Mouse (Mus musculus) small intestine, adult 2 months (tissue): ENCODE measurements around the gene Rer1. TPM values are rescaled to one million over a fixed set of nuclear protein-coding genes. Genes with fewer than 3 reads are reported as not detected.

Experiments used
- H3K27ac ChIP-seq: fragments of 200-500 bp; 2 replicates; pipeline ENCODE4 v1.5.1; 2012; ENCODE audit warnings: low read depth, low read length, control low read depth, inconsistent platforms; ENCODE audit not compliant: insufficient read depth
- H3K27me3 ChIP-seq: fragments of 200-500 bp; 2 replicates; pipeline ENCODE4 v1.6.1; 2012; ENCODE audit warnings: mild to moderate bottlenecking, moderate library complexity, low read length, inconsistent platforms; ENCODE audit not compliant: control insufficient read depth, insufficient read depth
- H3K36me3 ChIP-seq: fragments of 200-500 bp; 2 replicates; pipeline ENCODE4 v1.6.1; 2012; ENCODE audit warnings: mild to moderate bottlenecking, low read length, control low read depth, inconsistent platforms; ENCODE audit not compliant: control insufficient read depth, insufficient read depth
- H3K4me1 ChIP-seq: fragments of 200-500 bp; 2 replicates; pipeline ENCODE4 v1.6.1; 2012; ENCODE audit warnings: low read length, inconsistent platforms, mixed read lengths; ENCODE audit not compliant: control insufficient read depth, insufficient read depth, insufficient read length
- H3K4me3 ChIP-seq: fragments of 200-500 bp; 2 replicates; pipeline ENCODE4 v1.5.1; 2012; ENCODE audit warnings: low read depth, mild to moderate bottlenecking, control low read depth, inconsistent platforms, low read length, moderate library complexity
- CTCF ChIP-seq: fragments of 200-500 bp; IDR thresholded peaks from 2 replicates; pipeline ENCODE4 v1.5.1; 2012; ENCODE audit warnings: low read depth, mild to moderate bottlenecking, control low read depth, inconsistent platforms, low read length, moderate library complexity, mixed read lengths; ENCODE audit not compliant: insufficient replicate concordance, insufficient read length; ENCODE audit errors: extremely low read depth
- POLR2A ChIP-seq: fragments of 200-500 bp; IDR thresholded peaks from 2 replicates; pipeline ENCODE4 v1.6.1; 2012; ENCODE audit warnings: low read depth, mild to moderate bottlenecking, control low read depth, inconsistent platforms, low read length, moderate library complexity
- WGBS: fragments of 180-500 bp; shearing (Covaris S2); methylation state at CpG from one replicate; pipeline ENCODE4 v1.1.7; 2018; 5-methylcytosine and 5-hydroxymethylcytosine counted together
- polyA plus RNA-seq: library from polyadenylated mRNA; depleted of rRNA; stranded (reverse); fragments of >200 nt; gene quantifications from 2 replicates; pipeline ENCODE4 v1.2.3, GENCODE M21; 2012

Rer1 gene
- polyA plus RNA-seq, 1 experiment: 91.9 TPM

DNA sequence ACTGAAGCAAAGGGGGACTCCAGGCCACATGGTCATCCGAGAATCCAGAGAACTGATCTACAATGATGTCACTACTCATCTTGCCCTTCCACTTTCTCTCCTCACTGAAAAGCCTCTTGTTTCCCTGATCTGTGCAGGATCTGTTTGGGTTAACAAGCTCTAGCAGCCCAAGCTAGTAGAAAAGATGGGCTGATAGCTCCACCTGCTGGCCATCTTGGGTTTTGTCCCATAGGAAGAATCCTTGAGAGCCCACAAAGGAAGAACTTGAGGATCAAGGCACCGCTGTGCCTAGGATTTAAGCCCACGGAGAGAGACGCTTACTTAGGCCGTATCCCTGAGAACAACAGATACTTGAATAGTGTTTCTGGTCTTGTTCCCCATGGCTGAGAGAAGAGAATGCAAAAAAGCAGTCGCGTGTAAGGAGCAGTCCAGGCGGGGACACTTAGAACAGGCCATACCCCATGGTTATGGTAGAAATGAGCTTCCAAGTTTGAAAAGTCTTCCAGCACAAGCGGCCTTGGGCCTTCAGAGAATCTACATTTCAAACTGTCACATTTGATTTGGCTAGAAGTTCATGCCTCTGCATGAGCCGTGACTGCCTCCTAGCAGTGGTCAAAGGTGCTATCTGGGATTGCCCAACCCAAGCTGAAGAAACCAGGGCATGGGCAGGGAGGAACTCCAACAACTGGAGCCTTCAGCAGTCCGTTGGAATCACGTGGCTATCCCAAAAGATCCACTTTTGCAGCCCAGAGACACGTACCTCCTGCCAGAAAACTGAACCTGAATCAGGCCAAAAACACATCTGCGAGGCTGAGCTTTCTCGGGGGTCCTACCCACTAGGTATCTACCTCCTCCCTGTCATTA lies 20.0 kb downstream of the Rer1 start:
- Histone ChIP-seq H3K4me3 (peak overlapping the region; percentile 50), H3K36me3 (peaks cover 15% of the 10 kb centered on the region), H3K27ac (peak overlapping the region; percentile 62), H3K27me3 (no peaks in the 10 kb centered on the region), H3K4me1 (peaks cover 17% of the 10 kb centered on the region)
- WGBS: under 1% methylated on average over 15 of the region's 15 CpGs
- peak; percentile 63; the same call in 1 of the 2 replicates for TF ChIP-seq CTCF
- no peak for TF ChIP-seq POLR2A

DNA sequence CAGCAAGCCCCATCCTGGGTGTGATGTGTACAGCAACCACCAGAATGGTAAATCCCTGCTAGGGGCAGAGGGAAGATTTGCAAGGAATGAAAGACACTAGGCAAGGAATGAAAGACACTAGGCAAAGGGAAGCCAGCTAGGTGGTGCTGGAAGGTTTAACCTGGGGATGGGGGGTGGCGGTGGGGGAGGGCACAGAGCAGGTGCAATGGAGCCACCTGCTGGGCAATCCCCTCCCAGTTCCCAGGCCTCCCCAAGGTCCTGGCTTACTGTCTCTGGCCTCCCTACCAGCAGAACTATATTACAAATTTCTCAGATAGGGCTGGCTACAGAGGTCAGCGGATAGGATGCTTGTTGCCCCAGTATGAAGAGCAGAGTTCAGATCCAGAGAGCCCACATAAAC lies 21.7 kb downstream of the Rer1 start:
- 22% methylated on average over 2 of the region's 2 CpGs for WGBS
- Histone ChIP-seq H3K4me1 (peaks cover 20% of the 10 kb centered on the region), H3K36me3 (no peaks in the 10 kb centered on the region), H3K4me3 (no peak overlapping the region), H3K27ac (peak overlapping the region; percentile 69), H3K27me3 (no peaks in the 10 kb centered on the region)
- TF ChIP-seq CTCF (peak; percentile 55; the same call in 1 of the 2 replicates), POLR2A (no peak)

DNA sequence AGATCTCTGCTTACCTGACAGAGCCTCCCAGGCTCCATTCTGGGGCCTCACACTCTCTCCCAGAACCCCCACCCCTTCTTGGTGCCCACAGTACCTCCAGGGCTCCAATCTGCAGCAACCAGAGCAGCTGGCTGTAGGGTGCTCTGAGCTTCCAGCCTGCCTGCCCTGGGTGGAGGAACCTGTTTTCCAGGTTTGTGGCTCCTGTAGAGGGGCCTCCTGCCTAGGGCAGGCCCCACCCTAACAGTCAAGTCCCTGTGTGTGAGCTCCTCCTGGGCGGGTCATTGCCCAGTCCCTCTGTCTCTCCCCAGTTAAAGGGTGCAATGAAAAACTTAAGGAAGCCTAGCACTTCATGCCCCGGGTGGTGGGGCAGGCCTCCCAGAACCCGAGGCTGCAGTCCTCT lies 22.3 kb downstream of the Rer1 start:
- Histone ChIP-seq H3K27ac (peak overlapping the region; percentile 69), H3K27me3 (no peaks in the 10 kb centered on the region), H3K36me3 (no peaks in the 10 kb centered on the region), H3K4me1 (peaks cover 20% of the 10 kb centered on the region), H3K4me3 (peak overlapping the region; percentile 55)
- no peak for TF ChIP-seq CTCF
- TF ChIP-seq POLR2A: peak; percentile 39; the same call in 1 of the 2 replicates
- 8% methylated on average over 3 of the region's 3 CpGs for WGBS

DNA sequence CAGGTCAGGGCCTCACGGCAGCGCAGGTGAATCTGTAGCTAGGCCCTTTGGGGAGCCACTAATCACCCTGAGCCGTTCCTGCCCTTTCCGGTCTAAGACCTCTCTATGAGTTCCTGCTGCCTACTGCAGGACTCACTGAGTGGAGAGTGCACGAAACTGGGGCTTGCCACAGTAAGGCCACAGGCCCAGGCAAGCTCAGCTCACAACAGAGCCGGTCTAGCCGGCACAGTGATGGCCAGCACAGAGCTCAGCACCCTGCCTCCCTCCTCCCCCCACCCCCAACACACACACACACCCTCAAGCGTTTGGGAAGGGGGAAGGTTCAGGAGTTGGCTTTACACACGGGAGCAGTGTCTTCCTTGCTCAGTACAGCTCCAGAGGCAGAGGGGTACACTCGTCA lies 27.9 kb downstream of the Rer1 start:
- H3K4me1 ChIP-seq: peaks cover 14% of the 10 kb centered on the region; the same call in 1 of the 2 replicates
- H3K27ac ChIP-seq: no peak overlapping the region
- no peak for TF ChIP-seq CTCF
- 53% methylated on average over 10 of the region's 10 CpGs for WGBS
- H3K27me3 ChIP-seq: no peaks in the 10 kb centered on the region
- no peaks in the 10 kb centered on the region for H3K36me3 ChIP-seq
- no peak overlapping the region for H3K4me3 ChIP-seq

DNA sequence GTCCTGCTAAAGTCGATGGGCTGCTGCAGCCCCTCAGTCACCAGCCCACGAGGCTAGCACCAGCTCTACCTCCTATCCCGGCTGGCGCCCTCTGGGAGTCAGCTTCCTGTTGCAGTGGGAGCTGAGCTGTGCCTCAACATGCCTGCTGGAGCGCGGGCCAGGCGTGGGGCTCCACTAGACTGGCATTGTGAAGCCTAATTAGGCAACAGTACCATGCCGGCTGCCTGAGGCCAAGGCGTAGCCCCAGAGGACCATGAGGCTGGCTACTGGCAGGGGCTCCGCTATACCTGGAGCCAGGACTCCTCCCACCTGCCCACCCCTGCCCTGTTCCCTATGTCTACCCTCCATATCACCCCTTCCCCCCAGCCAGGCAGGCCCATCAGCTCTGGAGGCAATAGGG lies 29.5 kb downstream of the Rer1 start, which contains the start of gene Plch2:
Plch2 (minus strand) TSS at position 61 of the 400 bp plus-strand sequence.
- H3K4me3 ChIP-seq: no peak within 1 kb of the TSS
- no peaks in the 10 kb centered on the region for H3K36me3 ChIP-seq
- no peaks in the 10 kb centered on the region for H3K27me3 ChIP-seq
- TF ChIP-seq POLR2A (no peak), CTCF (no peak)
- 75% methylated on average over 10 of the region's 10 CpGs for WGBS
- no peak within 1 kb of the TSS for H3K27ac ChIP-seq
- peaks cover 8% of the 10 kb centered on the region; the same call in 1 of the 2 replicates for H3K4me1 ChIP-seq

DNA sequence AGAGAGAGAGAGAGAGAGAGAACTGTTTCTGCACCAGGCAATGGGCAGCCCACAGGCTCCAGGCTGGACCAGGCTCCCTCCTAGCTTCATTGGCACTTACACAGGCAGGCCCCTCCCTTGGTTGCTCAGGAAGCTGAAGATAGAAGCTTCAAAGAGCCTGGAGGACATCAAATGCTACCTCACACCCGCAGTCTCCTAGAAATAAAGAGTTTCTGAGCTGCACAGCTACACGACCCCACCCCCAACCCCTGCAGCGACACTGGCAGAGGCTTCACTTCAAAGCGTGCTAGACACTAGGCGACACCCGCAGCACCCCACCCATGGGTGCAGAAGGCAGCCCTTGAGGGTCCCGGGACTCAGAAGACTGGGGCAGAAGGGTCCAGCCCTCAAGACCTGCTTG lies 36.1 kb downstream of the Rer1 start:
- WGBS: 82% methylated on average over 7 of the region's 7 CpGs
- no peaks in the 10 kb centered on the region for H3K27me3 ChIP-seq
- no peaks in the 10 kb centered on the region for H3K4me1 ChIP-seq
- no peak for TF ChIP-seq POLR2A
- TF ChIP-seq CTCF: no peak
- H3K36me3 ChIP-seq: peaks cover 7% of the 10 kb centered on the region; the same call in 1 of the 2 replicates
- H3K4me3 ChIP-seq: no peak overlapping the region
- H3K27ac ChIP-seq: no peak overlapping the region

DNA sequence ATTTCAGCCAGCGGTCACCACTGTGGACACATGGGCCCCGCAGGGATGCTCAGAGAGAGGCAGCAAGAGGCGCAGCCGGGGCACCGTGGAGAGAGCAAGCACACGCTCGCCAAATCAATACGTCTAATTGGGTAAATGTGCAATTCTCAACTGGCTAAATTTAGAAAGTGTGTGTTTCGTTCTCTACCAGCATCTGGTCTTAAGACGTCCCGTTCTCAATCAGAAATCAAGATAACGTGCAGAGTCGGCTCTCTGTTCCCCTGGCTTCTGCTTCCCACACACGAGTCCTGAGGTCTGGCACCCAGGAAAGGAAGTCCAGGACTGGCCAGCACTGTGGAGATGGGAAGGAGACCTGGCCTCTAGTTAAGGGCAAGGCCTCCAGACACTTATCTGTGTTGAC lies 39.5 kb downstream of the Rer1 start:
- WGBS: 88% methylated on average over 14 of the region's 14 CpGs
- Histone ChIP-seq H3K36me3 (peaks cover 11% of the 10 kb centered on the region; the same call in 1 of the 2 replicates), H3K27ac (no peak overlapping the region), H3K27me3 (no peaks in the 10 kb centered on the region; the same call in 1 of the 2 replicates), H3K4me3 (no peak overlapping the region), H3K4me1 (no peaks in the 10 kb centered on the region)
- TF ChIP-seq CTCF: no peak
- no peak for TF ChIP-seq POLR2A
